Mouse (Mus musculus) megakaryocyte, embryonic 14.5 days (primary cell): ENCODE data around the gene Lgals1.

Experiments used
- FLI1 ChIP-seq: IDR thresholded peaks from 2 replicates; pipeline ENCODE4 v1.6.1; 2012; ENCODE audit warnings: low read length, inconsistent platforms, mixed read lengths
- GATA1 ChIP-seq: IDR thresholded peaks from 3 replicates; pipeline ENCODE4 v1.6.1; 2012; ENCODE audit warnings: mixed read lengths, low read length, inconsistent platforms, borderline replicate concordance

DNA sequence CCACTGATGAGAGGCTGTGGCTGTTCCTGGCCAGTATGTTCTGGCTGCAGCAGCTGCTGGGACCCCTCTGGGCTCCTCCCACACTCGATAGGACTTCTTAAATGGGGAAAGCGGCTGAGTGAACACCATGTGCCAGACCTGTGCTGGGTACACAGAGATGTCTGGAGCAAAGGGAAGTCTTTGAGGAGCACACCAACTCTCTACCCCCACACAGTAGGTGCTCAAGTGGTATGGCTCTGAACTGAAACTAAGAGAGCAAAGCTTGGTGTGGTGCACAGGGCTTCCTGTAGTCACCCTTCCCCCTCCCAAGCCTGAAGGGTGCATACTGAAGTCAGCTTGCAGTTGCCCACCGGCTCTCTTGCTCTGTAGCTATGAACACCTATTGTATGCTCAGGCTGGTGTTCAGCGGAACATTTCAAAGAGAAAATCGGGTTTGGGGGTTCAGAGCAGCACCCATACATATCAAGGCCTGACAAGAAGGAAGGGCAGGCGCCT lies 28.0 kb upstream of the Lgals1 start:
- TF ChIP-seq GATA1 (no peak), FLI1 (no peak)
